ENCODE assay signal across 16 mouse cellular contexts in genomic region chr3:87568681-87569080, GRCm38 (mm10). TPM values are rescaled to one million over a fixed set of nuclear protein-coding genes. Genes with fewer than 3 reads are reported as not detected.
DNase-seq lines count a peak whose midpoint lies in the region.
"Had no signal": no experiment of that assay in that cellular context is flagged by ENCODE, and none has a peak within 500 bp of the region (broad histone marks: within the 10 kb centered on the region; RNA-seq: fewer than 3 reads in every experiment).

No protein-coding gene starts in this region.

- no peak overlapping the region for H3K4me3 ChIP-seq in heart, embryonic 10.5 days

- DNase-seq in heart, adult 11 months, result peak; percentile 71
- no peak for DNase-seq in heart, postnatal 10 days
- DNase-seq in heart, embryonic 10.5 days (ENCODE audit: low spot score), result peak; percentile 52
- no peak for DNase-seq in heart, postnatal 25 days (ENCODE audit: low spot score)
- DNase-seq: adrenal gland, adult 2 months; adrenal gland, adult 8-10 months; adrenal gland, postnatal 10 days; adrenal gland, postnatal 14 days; adrenal gland, postnatal 25 days; adrenal gland, postnatal 36 days; B cell, adult 2 months; cerebellum, adult 11 months; cerebellum, adult 11-12 months; cerebellum, adult 18-20 months had no signal

- H3K27ac ChIP-seq in heart, embryonic 10.5 days, result no peak overlapping the region

- H3K36me3 ChIP-seq in heart, embryonic 10.5 days, result no peaks in the 10 kb centered on the region
- H3K36me3 ChIP-seq: G1E had no signal

- no peaks in the 10 kb centered on the region for H3K9me3 ChIP-seq in heart, embryonic 10.5 days
- H3K9me3 ChIP-seq: G1E had no signal

- 91% methylated on average over 5 of the region's 5 CpGs for WGBS in heart, embryonic 10.5 days

- no peaks in the 10 kb centered on the region for H3K27me3 ChIP-seq in heart, embryonic 10.5 days (ENCODE audit: insufficient read depth, poor library complexity, severe bottlenecking)
- H3K27me3 ChIP-seq: CH12.LX had no signal

- intact Hi-C loops in heart, postnatal 10 days (cut with DNase I), result loop anchor here (10.0 kb wide), 1 partner anchor 534 kb away; no protein-coding TSS in a partner anchor
- intact Hi-C loops in heart, postnatal 25 days (cut with DNase I), result no loop called here

- peaks cover 13% of the 10 kb centered on the region for H3K4me1 ChIP-seq in heart, embryonic 10.5 days

RNA-seq across cellular contexts. Expression of gene Etv3, which starts 43.5 kb away (rescaled TPM):
- 10 to 100 TPM; 17.1 to 18.3 TPM for total RNA-seq in heart, postnatal 10 days (2021)
- 11.7 and 13.1 TPM in 2 replicates for polyA plus RNA-seq in heart, embryonic 10.5 days (2016; fragmentation: Nextera tagmentation; extraction: Ambion mirVana)
- total RNA-seq in heart, postnatal 25 days (2021), result 10 to 100 TPM; 17.7 to 18.3 TPM

RNA-seq across cellular contexts. Expression of gene Arhgef11, which starts 48.7 kb away (rescaled TPM):
- 10 to 100 TPM; 23.0 to 23.1 TPM for total RNA-seq in heart, postnatal 10 days (2021)
- 11.5 and 11.7 TPM in 2 replicates for polyA plus RNA-seq in heart, embryonic 10.5 days (2016; fragmentation: Nextera tagmentation; extraction: Ambion mirVana)
- 10 to 100 TPM; 19.4 to 19.9 TPM for total RNA-seq in heart, postnatal 25 days (2021)

Comparison
In these comparisons a context has a peak if more than half of its experiments do, and no peak if none do; other contexts are left out.
1. DNase-seq: peak in heart, adult 11 months (single experiment) and heart, embryonic 10.5 days (single experiment); none in heart, postnatal 10 days (0 of 2) and heart, postnatal 25 days (single experiment).